Mouse (Mus musculus) thymus, adult 2 months (tissue): Measurements from ENCODE around the gene Rhod.

Source experiments
- CTCF ChIP-seq: fragments of 200-500 bp; IDR thresholded peaks from 2 replicates; pipeline ENCODE4 v1.5.1; 2012; ENCODE audit warnings: mild to moderate bottlenecking, control low read depth, low read length, moderate library complexity, borderline replicate concordance; ENCODE audit not compliant: control insufficient read depth, poor library complexity, insufficient read depth; ENCODE audit errors: extremely low read depth
- POLR2A ChIP-seq: fragments of 200-500 bp; IDR thresholded peaks from 2 replicates; pipeline ENCODE4 v1.6.1; 2012; ENCODE audit warnings: mild to moderate bottlenecking, low read length, control low read depth, moderate library complexity; ENCODE audit not compliant: control insufficient read depth, poor library complexity, insufficient read depth; ENCODE audit errors: extremely low read depth

DNA sequence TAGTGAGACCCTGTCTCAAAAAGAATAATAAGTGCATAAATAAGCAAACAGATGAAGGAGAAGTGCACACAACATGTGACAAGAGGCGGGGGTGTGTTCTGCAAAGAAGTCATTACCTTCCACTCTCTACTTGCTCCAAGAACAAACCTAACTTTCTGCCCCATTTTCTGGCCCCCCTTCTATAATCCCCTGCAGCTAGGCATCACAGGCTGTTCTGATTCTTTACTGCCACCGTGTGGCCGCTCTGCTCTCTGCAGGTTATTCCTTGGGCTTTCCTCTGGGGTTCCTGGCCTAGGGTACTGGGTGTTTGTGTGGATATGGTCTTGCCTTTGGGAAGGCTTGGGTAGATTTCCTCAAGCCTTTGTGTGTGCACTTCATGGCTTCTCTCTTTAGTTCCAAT is 3.2 kb upstream of the Rhod start:
- peak; percentile 44; the same call in 1 of the 2 replicates for TF ChIP-seq CTCF
- TF ChIP-seq POLR2A: no peak
